Mouse (Mus musculus): Measurements from ENCODE around the gene Esr1. TPM values are rescaled to one million over a fixed set of nuclear protein-coding genes. Genes with fewer than 3 reads are reported as not detected.

Gene Esr1
- polyA plus RNA-seq, 1 experiment from 2014 or later, result 0.63 TPM

DNA sequence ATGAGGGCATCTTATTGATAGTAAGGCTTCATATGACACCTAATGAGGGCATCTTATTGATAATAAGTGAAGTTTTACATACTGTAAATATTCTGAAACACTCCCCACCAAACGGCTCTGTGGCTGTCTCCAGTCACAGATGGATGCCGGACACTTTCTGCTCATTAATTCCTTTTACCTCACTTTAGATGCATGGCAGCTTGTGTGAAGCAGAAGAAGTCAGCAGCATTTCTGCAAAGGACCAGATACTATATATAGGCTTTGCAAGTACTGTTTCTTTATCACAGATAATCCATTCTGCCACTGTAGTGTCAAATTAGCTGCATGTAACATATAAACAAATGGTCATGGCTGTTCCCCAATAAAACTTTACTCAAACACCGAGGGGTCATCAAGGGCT lies 274.1 kb downstream of the Esr1 start:
- no peaks in the 10 kb centered on the region for H3K36me3 ChIP-seq (ENCODE audit: control insufficient read depth, insufficient read depth, low read length)
- WGBS, result 73% methylated on average over 3 of the region's 3 CpGs
- no peak for ATAC-seq

DNA sequence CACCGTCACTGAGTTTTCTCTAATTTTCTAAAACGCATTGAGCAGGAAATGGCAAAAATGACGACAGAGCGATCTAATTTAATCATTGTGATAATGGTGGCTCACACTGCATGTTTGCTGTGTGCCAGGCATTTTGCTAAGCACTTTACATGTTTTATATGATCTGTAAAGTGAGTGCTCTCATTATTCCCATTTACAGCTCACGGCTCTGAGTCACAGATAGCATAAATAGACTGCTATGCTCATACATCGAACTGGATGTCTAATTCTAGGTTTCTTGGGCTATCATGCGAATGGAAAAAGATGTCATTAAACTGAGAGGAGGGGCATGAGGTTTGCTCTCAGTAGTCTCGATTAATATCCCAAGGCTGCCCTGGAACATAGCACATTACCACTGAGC lies 274.6 kb downstream of the Esr1 start:
- WGBS, result 76% methylated on average over 8 of the region's 8 CpGs
- Histone ChIP-seq H3K9ac (ENCODE audit: low read depth, low read length) (no peak overlapping the region), H3K9me3 (ENCODE audit: control insufficient read depth, low read length) (no peaks in the 10 kb centered on the region), H3K4me3 (ENCODE audit: low read length) (no peak overlapping the region), H3K4me2 (ENCODE audit: low read length) (no peak overlapping the region), H3K36me3 (ENCODE audit: control insufficient read depth, insufficient read depth, low read length) (no peaks in the 10 kb centered on the region), H3K27me3 (replicated peaks; ENCODE audit: control insufficient read depth, insufficient read depth, low read length) (no peaks in the 10 kb centered on the region), H3K4me1 (ENCODE audit: control insufficient read depth, insufficient read depth, low read depth, low read length) (no peaks in the 10 kb centered on the region), H3K27ac (ENCODE audit: low read depth, low read length) (no peak overlapping the region)
- peak; percentile 30; the same call in 1 of the 2 replicates for ATAC-seq

More for the DNA sequence above, 274.1 kb downstream of the Esr1 start:
- Histone ChIP-seq H3K4me2 (ENCODE audit: low read length) (no peak overlapping the region), H3K4me1 (ENCODE audit: control insufficient read depth, insufficient read depth, low read depth, low read length) (no peaks in the 10 kb centered on the region), H3K27ac (ENCODE audit: low read depth, low read length) (no peak overlapping the region), H3K4me3 (ENCODE audit: low read length) (no peak overlapping the region), H3K9ac (ENCODE audit: low read depth, low read length) (no peak overlapping the region), H3K9me3 (ENCODE audit: control insufficient read depth, low read length) (no peaks in the 10 kb centered on the region), H3K27me3 (replicated peaks; ENCODE audit: control insufficient read depth, insufficient read depth, low read length) (no peaks in the 10 kb centered on the region)

DNA sequence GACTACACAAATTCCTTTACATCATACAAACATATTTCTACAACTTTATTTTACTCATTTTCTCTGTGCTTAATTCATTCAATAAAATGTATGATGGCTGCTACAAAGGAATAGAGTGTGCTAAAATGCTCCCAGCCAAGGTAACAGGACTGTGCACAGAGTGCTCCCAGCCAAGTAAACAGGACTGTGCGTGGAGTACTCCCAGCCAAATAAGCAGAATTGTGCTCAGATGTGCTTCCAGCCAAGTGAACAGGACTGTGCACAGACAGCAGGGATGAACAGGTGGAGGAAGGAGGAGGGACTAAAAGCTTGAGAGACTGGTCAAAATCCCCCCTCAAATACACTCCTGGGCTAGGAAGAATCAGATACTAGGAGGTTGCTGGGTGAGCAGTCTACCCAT lies 282.1 kb downstream of the Esr1 start:
- WGBS, result 39% methylated on average over 1 of the region's 1 CpGs
- Histone ChIP-seq H3K27ac (ENCODE audit: low read depth, low read length) (no peak overlapping the region), H3K36me3 (ENCODE audit: control insufficient read depth, insufficient read depth, low read length) (no peaks in the 10 kb centered on the region), H3K4me3 (ENCODE audit: low read length) (no peak overlapping the region), H3K4me2 (ENCODE audit: low read length) (no peak overlapping the region), H3K27me3 (replicated peaks; ENCODE audit: control insufficient read depth, insufficient read depth, low read length) (no peaks in the 10 kb centered on the region), H3K9ac (ENCODE audit: low read depth, low read length) (no peak overlapping the region), H3K9me3 (ENCODE audit: control insufficient read depth, low read length) (no peaks in the 10 kb centered on the region), H3K4me1 (ENCODE audit: control insufficient read depth, insufficient read depth, low read depth, low read length) (no peaks in the 10 kb centered on the region)
- ATAC-seq, result peak; percentile 52; the same call in 1 of the 2 replicates

DNA sequence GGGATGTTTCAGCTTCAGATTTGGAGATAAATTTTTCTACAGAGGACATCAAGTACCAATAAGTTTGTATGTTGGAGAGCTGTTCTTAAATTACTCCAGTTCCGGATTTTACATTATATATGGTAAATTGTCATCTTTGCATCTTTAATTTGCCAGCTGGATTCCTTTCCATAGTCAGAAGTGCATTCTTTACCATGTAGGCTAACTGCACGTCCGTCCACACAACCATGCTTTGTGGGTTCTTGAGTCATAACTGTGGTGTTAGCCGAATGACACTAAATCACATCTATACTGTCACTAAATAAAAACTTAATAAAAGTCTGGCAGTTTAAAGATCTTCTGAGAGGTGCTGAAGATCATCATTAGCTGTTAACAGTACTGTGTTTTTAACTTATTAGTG lies 286.4 kb downstream of the Esr1 start:
- Histone ChIP-seq H3K36me3 (ENCODE audit: control insufficient read depth, insufficient read depth, low read length) (no peaks in the 10 kb centered on the region), H3K4me3 (ENCODE audit: low read length) (no peak overlapping the region), H3K9ac (ENCODE audit: low read depth, low read length) (no peak overlapping the region), H3K4me2 (ENCODE audit: low read length) (no peak overlapping the region), H3K27ac (ENCODE audit: low read depth, low read length) (no peak overlapping the region), H3K4me1 (ENCODE audit: control insufficient read depth, insufficient read depth, low read depth, low read length) (no peaks in the 10 kb centered on the region), H3K27me3 (replicated peaks; ENCODE audit: control insufficient read depth, insufficient read depth, low read length) (no peaks in the 10 kb centered on the region), H3K9me3 (ENCODE audit: control insufficient read depth, low read length) (no peaks in the 10 kb centered on the region)
- no peak for ATAC-seq
- 91% methylated on average over 4 of the region's 4 CpGs for WGBS

DNA sequence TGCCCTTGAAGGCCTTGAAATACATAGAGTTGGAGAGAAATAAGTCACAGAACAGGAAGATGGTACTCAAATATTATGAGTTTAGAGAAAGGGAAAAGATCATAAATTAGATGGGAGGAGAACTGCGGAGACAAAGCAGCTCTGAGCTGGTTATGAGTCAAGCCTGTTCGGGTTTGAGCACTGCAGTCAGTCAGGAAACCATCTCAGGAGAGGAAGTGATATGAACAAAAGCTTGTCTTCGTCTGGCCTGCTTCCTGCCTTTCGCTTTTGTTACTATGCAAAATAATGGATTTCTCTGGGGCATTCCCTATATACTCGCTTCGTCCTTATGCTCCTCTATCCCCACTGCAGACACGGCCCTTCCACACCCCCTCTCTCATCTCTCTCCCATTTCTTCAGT lies 288.9 kb downstream of the Esr1 start:
- no peak for ATAC-seq
- H3K9me3 ChIP-seq (ENCODE audit: control insufficient read depth, low read length), result no peaks in the 10 kb centered on the region
- no peak overlapping the region for H3K9ac ChIP-seq (ENCODE audit: low read depth, low read length)
- no peak overlapping the region for H3K27ac ChIP-seq (ENCODE audit: low read depth, low read length)
- no peaks in the 10 kb centered on the region for H3K27me3 ChIP-seq (replicated peaks; ENCODE audit: control insufficient read depth, insufficient read depth, low read length)
- H3K36me3 ChIP-seq (ENCODE audit: control insufficient read depth, insufficient read depth, low read length), result no peaks in the 10 kb centered on the region
- no peak overlapping the region for H3K4me3 ChIP-seq (ENCODE audit: low read length)
- WGBS, result 83% methylated on average over 7 of the region's 7 CpGs
- no peak overlapping the region for H3K4me2 ChIP-seq (ENCODE audit: low read length)
- H3K4me1 ChIP-seq (ENCODE audit: control insufficient read depth, insufficient read depth, low read depth, low read length), result no peaks in the 10 kb centered on the region

DNA sequence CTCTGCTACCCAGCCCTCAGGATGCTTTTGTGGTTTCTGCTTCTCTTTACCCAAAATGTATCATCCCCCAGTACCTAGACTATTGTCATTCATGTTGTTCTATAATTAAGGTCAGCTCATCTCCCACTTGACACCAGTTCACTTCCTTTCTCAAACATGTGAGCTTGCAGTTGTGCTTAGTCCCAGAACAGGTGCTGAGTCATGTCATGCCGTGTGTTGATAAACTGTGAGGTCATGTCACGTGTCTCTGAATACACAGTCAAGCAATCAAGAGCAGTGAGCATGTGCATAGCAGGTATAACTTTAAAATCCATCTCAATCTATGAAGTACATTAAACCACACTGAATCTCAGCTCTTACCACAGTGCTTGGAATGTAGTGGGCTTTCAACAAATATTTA lies 297.9 kb downstream of the Esr1 start:
- Histone ChIP-seq H3K9me3 (ENCODE audit: control insufficient read depth, low read length) (no peaks in the 10 kb centered on the region), H3K36me3 (ENCODE audit: control insufficient read depth, insufficient read depth, low read length) (no peaks in the 10 kb centered on the region), H3K4me2 (ENCODE audit: low read length) (no peak overlapping the region), H3K4me3 (ENCODE audit: low read length) (no peak overlapping the region), H3K4me1 (ENCODE audit: control insufficient read depth, insufficient read depth, low read depth, low read length) (no peaks in the 10 kb centered on the region), H3K27me3 (replicated peaks; ENCODE audit: control insufficient read depth, insufficient read depth, low read length) (no peaks in the 10 kb centered on the region), H3K27ac (ENCODE audit: low read depth, low read length) (no peak overlapping the region), H3K9ac (ENCODE audit: low read depth, low read length) (no peak overlapping the region)
- 90% methylated on average over 2 of the region's 2 CpGs for WGBS
- ATAC-seq, result no peak

DNA sequence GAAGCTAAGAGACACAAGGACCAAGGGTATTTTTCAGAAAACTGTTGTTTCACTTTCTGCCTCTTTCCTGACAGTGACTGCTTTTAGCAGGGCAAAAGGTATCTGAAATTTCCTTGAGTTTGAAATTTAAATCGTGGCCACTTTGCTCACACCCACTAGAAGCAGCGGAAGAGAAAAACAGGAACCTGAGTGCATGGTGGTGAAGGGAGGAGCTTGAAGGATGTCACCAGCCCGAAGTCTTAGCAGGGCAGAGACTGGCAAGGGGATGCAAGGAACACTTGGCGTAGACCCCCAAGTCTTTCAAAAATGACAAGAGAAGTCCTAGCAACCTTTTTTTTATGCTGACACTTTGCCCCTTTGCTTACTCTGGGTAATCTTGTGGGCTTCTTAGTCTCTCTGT lies 299.1 kb downstream of the Esr1 start:
- no peaks in the 10 kb centered on the region for H3K9me3 ChIP-seq (ENCODE audit: control insufficient read depth, low read length)
- WGBS, result 89% methylated on average over 4 of the region's 4 CpGs

DNA sequence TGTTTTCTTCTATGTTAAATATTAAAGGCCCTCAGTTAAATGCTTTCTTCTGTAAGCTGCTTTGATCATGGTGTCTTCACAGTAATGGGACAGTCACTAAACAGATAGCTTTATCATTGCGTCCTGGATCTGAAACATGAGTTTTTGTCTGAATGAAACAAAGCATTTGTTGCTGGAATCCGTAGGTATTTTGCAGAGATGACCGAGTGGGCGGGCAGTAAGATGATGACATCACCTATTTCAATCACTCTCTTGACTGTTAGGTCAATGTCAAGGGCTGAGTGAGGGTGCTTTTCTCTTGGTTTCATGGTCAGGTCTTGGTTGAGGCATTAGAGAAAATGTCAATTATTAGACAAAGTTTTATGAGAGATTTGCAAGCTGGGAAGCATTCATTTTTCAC lies 307.7 kb downstream of the Esr1 start:
- Histone ChIP-seq H3K36me3 (ENCODE audit: control insufficient read depth, insufficient read depth, low read length) (no peaks in the 10 kb centered on the region), H3K4me3 (ENCODE audit: low read length) (no peak overlapping the region), H3K4me2 (ENCODE audit: low read length) (no peak overlapping the region), H3K27me3 (replicated peaks; ENCODE audit: control insufficient read depth, insufficient read depth, low read length) (no peaks in the 10 kb centered on the region), H3K27ac (ENCODE audit: low read depth, low read length) (no peak overlapping the region), H3K4me1 (ENCODE audit: control insufficient read depth, insufficient read depth, low read depth, low read length) (no peaks in the 10 kb centered on the region), H3K9me3 (ENCODE audit: control insufficient read depth, low read length) (no peaks in the 10 kb centered on the region), H3K9ac (ENCODE audit: low read depth, low read length) (no peak overlapping the region)
- ATAC-seq, result no peak
- 95% methylated on average over 4 of the region's 4 CpGs for WGBS

More for the DNA sequence above, 299.1 kb downstream of the Esr1 start:
- no peak for ATAC-seq
- H3K4me1 ChIP-seq (ENCODE audit: control insufficient read depth, insufficient read depth, low read depth, low read length), result no peaks in the 10 kb centered on the region
- H3K27ac ChIP-seq (ENCODE audit: low read depth, low read length), result no peak overlapping the region
- no peak overlapping the region for H3K9ac ChIP-seq (ENCODE audit: low read depth, low read length)
- no peak overlapping the region for H3K4me2 ChIP-seq (ENCODE audit: low read length)
- no peaks in the 10 kb centered on the region for H3K27me3 ChIP-seq (replicated peaks; ENCODE audit: control insufficient read depth, insufficient read depth, low read length)
- no peaks in the 10 kb centered on the region for H3K36me3 ChIP-seq (ENCODE audit: control insufficient read depth, insufficient read depth, low read length)
- H3K4me3 ChIP-seq (ENCODE audit: low read length), result no peak overlapping the region

DNA sequence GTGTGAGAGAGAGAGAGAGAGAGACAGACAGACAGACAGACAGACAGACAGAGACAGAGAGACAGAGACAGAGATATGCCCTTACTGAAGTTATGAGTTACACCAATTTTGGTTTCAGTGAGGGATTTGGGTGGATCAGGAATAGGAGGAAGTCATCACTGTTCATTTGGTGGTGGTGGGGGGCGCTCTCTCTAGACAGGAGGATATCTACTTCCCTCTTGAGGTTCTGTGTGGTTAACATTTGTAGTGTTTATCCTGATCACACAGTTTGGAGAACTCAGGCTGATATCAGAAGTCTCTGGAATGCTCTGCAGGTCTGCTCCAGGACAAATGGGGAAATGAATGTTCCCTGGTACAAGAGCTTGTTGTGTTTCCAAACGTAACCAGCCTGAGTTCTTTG lies 312.2 kb downstream of the Esr1 start:
- Histone ChIP-seq H3K4me2 (ENCODE audit: low read length) (no peak overlapping the region), H3K4me1 (ENCODE audit: control insufficient read depth, insufficient read depth, low read depth, low read length) (no peaks in the 10 kb centered on the region), H3K9me3 (ENCODE audit: control insufficient read depth, low read length) (no peaks in the 10 kb centered on the region), H3K27ac (ENCODE audit: low read depth, low read length) (no peak overlapping the region), H3K4me3 (ENCODE audit: low read length) (no peak overlapping the region), H3K27me3 (replicated peaks; ENCODE audit: control insufficient read depth, insufficient read depth, low read length) (no peaks in the 10 kb centered on the region), H3K36me3 (ENCODE audit: control insufficient read depth, insufficient read depth, low read length) (no peaks in the 10 kb centered on the region), H3K9ac (ENCODE audit: low read depth, low read length) (no peak overlapping the region)
- ATAC-seq, result no peak
- WGBS, result 65% methylated on average over 2 of the region's 2 CpGs

DNA sequence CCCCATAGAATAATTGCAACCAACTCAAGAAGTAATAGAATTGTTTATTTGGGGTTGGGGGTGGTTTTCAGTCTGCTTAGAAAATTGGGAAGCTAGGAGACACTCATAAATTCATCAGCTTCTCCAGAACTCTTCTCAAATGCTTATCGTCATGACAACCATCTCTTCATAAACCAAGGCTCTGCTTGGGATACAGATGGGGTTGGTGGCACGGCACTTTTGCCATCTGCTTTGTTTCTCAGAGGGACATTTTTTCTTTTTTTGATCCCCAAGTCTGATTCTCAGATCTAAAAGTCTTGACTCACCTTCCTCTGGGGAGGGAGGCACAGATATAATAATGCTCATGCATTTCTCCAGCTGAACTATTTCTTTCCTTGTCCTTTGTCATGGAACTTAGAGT lies 313.0 kb downstream of the Esr1 start:
- 56% methylated on average over 2 of the region's 2 CpGs for WGBS

More for the DNA sequence above, 313.0 kb downstream of the Esr1 start:
- Histone ChIP-seq H3K4me1 (ENCODE audit: control insufficient read depth, insufficient read depth, low read depth, low read length) (no peaks in the 10 kb centered on the region), H3K4me3 (ENCODE audit: low read length) (no peak overlapping the region), H3K27me3 (replicated peaks; ENCODE audit: control insufficient read depth, insufficient read depth, low read length) (no peaks in the 10 kb centered on the region), H3K36me3 (ENCODE audit: control insufficient read depth, insufficient read depth, low read length) (no peaks in the 10 kb centered on the region), H3K27ac (ENCODE audit: low read depth, low read length) (no peak overlapping the region), H3K9me3 (ENCODE audit: control insufficient read depth, low read length) (no peaks in the 10 kb centered on the region), H3K9ac (ENCODE audit: low read depth, low read length) (no peak overlapping the region), H3K4me2 (ENCODE audit: low read length) (no peak overlapping the region)
- no peak for ATAC-seq
